Mouse (Mus musculus) layer of hippocampus, postnatal 10 days (tissue): ENCODE results near the gene Ncf2. TPM values are rescaled to one million over a fixed set of nuclear protein-coding genes. Genes with fewer than 3 reads are reported as not detected.
A peak's percentile ranks its signal among the peaks of the same experiment; 100 is the strongest.
"Not testable (repeated sequence)": the region's sequence is repeated elsewhere in the genome, so short reads cannot be mapped to it uniquely, and the experiment has no call there.

ENCODE experiments used
- DNase-seq, 2 experiments: peaks; one replicate each; pipeline ENCODE4 v3.0.0; 2021; ENCODE audit warnings: low spot score in 2 of 2
- long read RNA-seq: library from polyadenylated mRNA; stranded (forward); transcript quantifications from one replicate; pipeline ENCODE4 v2.0.0, GENCODE M21; 2023
- total RNA-seq, 2 experiments: library from RNA; stranded (reverse); gene quantifications; 2 replicates each; pipeline ENCODE4 v1.2.3; 2021

Gene Ncf2
- 1 to 10 TPM; 2.3 to 3.7 TPM for total RNA-seq
- long read RNA-seq, partial matches to known transcripts = 0 of 6 reads
- long read RNA-seq, other reads (novel, unspliced or antisense) = 5 of 6 reads

DNA sequence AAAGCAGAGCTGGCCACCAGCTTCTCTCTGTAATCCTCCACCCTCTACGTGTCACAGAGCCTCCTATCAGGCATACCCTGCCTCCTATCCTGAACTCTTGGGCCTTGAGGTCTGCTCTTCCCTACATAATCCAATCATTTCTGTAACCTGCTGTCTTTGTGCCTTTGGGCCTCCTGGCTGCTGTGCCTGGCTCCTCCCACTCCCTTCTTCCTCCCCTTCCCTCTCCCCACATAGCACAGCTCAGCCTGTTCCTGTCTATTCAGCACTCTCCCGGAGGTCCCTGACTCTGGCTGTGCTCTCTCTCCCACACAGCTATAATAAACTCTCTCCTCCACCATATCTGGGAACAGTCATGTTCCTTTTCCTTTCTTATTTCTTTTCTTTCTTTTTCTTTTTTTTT is at the start of gene Ncf2:
Ncf2 (plus strand) TSS at position 298 of the 400 bp plus-strand sequence.
- no peak for DNase-seq

- peak in 1 of 2 experiments; percentile 32 for DNase-seq
Observed at GRCm38 (mm10) chr1:152750312-152750965, 49.6 kb upstream of the Ncf2 start, which contains the start of gene Apobec4. Gene Apobec4, plus strand, starts transcription at chr1:152750551.

- DNase-seq = no peak
Observed at GRCm38 (mm10) chr1:152761791-152762190, 38.2 kb upstream of the Ncf2 start.

DNA sequence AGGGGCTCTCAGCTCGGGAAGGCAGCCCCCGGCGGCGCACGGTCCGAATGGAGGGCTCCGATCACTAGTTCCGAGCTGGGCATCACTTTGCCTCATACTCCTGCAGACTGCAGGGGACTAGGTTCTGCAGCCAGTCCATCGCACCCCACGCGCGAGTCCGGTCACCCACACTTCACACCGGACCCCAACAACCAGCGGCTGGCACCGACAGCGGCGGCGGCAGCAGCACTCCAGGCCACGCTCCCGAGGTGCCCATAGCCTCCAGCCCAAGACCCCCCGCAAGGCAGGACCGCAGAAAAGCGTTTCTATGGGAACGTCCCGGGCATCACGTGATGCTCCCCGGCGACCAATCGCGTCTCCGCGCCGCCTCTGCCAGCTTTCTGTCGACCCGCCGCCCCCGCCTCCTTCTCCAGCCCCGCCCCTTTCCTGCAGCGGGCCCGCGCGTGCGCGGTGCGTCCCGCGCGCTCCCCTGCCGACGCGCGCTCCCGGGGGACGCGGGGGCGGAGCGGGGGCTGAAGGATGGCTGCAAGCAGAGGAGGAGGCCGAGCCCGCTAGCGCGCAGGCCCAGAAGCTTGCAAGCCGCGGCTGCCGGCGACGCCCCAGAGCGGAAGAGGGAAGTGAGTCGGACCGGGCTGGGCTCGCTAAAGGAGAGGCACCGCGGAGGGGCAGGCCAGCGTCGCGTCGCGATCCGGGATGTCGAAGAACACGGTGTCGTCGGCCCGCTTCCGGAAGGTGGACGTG is 33.8 kb upstream of the Ncf2 start, which contains the start of the genes Rgl1 and Arpc5:
Rgl1 (minus strand) TSS at position 320 of the 741 bp plus-strand sequence.
Arpc5 (plus strand) TSS at position 511 of the 741 bp plus-strand sequence.
- DNase-seq = peak; percentile 97 to 98

DNA sequence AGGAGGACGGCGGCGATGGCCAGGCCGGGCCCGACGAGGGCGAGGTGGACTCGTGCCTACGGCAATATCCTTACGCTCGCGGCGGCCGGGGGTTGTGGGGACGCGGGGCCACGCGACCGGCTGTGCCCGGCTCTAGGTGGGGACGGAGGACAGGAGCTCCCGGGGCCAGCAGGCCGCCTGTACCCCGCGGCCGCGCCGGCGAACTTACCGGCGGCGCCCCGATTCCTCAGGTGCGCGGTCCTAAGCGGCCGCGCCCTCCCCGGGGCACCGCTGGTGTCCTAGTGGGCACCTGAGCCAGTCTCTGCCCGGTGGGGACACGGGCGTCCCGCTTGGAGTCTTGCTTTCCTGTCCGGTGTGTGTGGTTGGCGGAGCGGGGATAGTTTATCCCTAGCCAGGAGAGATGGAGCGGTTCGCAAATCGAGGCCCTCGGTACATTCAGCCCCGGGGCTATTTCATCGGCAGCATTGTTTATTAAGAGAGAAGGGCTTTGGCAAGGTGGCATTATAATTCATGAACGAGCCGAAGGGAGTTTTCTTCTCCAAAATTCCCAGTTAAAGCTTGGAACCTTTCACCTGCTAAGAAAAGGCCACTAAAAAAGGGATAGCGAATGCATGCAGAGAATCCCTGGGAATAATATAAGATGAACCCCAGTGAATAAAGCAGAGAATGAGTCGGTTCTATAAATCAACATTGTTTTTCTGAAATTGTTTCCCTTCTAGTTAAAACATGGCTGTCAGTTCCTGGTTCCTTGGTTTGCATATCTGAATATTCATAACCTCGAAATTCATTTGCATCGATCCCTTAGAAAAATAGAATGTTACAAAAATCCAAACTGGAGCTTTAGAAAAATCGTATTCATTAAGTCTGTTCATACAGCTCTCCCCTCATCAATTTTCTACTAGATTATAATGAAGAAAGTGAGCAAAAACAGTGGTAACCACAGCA is 32.9 kb upstream of the Ncf2 start:
- peak; percentile 37 to 53 for DNase-seq

GRCm38 (mm10) chr1:152767749-152768488 is 32.1 kb upstream of the Ncf2 start:
- DNase-seq = peak; percentile 89 to 90

DNA sequence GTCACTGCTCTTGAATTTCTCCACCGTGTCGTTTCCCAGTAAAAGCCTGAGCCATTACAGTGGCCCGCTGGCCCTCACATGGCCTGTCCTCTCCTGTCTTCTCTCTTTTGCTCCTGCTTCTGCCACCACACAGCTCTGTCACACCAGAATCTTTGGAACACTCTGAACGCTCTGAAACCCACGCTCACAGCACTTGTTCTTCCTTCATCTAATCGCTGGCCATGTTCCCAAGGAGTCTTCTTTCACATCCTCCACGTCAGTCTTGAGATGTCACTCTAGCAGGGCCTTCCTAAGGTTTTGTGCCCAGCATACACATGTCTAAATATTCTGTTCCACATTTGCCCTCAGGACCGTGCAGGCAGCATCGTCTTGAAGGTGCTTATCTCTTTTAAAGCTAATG is 29.0 kb upstream of the Ncf2 start:
- no peak for DNase-seq

DNA sequence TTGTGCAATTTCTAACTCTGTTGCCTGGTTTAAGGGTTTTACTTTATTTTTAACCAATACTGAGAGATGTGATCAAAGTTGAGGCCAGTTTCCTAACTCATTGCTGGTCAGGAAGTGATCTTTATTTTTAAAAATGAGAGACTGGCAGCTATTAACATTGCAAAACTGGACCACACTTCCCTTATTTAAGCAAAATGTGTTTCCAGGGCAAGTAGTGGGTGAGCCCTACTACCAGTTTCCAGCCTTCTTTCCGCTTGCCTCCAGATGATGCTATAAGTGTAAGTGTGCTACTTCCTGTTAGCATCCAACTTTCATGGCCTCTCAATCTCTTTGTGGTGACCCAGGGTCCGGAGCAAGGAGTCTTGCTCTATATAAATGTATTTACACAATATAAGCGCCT is 25.4 kb upstream of the Ncf2 start:
- DNase-seq = not testable (repeated sequence)

DNA sequence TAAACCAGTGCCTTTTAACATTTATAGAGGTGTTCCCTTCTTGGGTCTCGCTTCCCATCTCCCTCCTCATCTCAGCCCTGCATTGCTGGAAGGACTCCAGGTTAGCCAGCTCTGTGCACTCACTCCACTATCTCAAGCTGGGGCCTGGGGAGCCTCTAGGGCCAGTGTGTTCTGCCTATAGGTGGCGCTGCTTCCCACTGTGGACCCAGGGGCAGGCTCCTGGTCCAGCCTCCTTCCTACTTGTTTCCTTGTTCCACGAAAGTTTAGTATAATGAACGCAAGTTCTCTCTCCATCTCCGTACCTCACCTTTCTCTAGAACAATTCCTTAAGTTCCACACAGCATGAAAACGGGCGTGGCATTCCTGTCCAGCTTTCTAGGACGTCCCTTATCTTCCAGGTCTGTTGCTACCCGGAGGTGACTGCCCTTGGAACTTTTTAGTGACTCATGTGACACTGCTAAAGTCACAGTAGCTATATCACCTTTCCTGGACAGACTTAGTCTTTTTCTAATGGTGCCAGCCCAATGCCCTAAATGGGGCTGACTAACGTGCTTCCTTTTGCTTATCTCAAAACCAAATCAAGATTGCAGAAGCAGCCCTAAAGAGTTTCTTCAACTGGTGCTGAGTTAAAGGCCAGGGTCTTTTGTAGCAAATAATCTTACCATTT is 20.8 kb upstream of the Ncf2 start:
- peak; percentile 67 to 78 for DNase-seq

GRCm38 (mm10) chr1:152784620-152785019 is 15.4 kb upstream of the Ncf2 start:
- no peak for DNase-seq

DNA sequence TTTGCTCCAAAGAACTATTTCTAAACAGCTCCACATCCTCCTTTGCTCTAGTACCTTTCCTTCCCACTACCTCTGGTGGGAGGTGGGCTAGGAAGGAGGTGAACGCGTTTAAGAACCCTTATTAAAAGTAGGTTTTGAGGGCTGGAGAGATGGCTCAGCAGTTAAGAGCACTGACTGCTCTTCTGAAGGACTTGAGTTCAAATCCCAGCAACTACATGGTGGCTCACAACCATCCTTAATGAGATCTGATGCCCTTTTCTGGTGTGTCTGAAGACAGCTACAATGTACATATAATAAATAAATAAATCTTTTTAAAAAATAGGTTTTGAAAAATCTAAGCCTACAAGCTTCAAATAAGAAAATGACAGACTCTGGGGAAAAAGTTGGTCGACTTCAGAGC is 14.5 kb upstream of the Ncf2 start:
- not testable (repeated sequence) for DNase-seq

GRCm38 (mm10) chr1:152786953-152787352 is 13.0 kb upstream of the Ncf2 start:
- DNase-seq = no peak

GRCm38 (mm10) chr1:152788121-152788660 is 11.8 kb upstream of the Ncf2 start:
- no peak for DNase-seq

GRCm38 (mm10) chr1:152790254-152790653 is 9.7 kb upstream of the Ncf2 start:
- no peak for DNase-seq

DNA sequence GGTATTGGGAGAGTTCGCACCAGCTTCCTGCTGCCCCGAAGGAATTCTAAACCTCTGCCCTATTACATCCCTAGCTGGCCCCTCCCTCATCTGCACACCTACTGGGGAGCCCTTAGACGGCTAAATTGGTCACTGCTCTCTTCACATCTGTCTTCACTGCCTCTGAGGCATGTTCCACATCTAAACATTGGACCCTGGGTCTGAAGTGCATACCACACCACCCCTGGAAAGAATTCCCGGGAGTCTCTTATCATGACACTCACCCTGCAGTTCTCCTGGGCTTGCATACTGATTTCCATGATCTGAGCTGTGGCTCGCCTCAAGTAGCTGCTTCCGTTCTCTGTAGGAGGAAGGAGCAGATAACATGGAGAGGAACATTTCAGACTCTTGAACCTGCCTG is 9.2 kb upstream of the Ncf2 start:
- DNase-seq = no peak

- DNase-seq = no peak
Observed at GRCm38 (mm10) chr1:152791269-152791668, 8.7 kb upstream of the Ncf2 start.

DNA sequence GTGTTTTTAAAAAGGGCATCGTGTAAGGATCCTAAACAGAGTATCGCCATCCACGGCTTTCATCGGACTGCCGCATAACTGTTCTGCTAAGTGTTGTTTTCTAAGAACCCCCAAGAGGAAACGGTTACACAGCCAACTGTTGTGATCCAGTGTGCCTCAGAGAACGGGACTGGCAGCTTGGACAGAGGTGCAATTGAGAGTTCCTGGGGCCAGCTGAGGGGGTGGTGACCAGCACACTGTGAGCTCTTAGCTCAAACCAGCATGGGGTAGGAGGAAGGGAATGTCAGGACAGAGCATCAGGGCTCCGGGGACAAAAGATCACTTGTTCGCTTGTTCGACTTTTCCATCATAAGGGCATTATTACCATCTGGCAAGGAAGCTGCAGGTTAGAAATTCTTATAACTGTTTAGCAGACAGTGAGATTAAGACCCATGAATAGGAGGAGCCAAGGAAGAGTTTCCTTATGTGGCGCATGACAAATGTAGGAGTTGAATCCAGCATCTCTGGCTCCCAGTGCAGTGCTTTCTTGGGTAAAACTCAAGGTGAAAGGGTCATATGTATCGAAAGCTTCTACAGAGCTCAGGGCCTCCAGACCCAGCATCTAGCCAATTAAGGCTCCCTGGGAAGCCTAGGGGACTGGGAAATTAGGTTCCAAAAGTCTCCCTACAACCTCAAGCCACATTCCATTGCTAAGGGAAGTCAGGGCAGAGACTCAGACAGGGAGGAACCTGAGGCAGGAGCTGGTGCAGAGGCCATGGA is 7.1 kb upstream of the Ncf2 start:
- peak; percentile 33 to 38 for DNase-seq

DNA sequence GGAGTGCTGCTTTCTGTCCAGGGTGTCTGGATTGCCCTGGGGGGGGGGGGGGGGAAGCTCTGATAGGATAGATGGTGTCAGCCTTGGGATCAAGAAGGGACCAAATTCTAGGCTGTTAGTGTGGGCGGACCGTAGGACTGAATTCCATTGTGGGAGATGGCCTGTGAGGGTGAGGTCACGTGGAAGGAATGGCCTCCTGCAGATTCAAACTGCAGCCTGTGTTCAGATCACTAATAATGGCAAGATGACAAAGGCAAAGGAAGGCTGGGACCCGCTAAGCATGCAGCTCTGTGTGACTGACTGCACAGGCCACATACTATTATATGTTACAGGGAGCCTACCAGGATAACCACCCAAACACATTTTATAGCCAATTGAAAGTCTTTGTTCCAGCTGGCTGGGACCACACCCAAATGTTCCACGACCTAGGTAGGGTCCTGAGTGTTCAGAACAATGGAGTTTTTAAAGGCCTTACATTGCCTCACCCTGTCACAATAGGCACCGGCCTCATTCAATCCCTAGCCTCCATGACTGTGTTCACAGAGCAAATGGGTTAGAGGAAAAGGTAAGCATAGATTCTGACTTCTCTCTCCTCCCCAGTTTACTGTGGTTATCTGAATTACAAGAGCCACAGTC is 6.4 kb upstream of the Ncf2 start:
- DNase-seq = no peak
